Mouse (Mus musculus) CH12.LX (cell line): ENCODE data around the gene Tet1. TPM values are rescaled to one million over a fixed set of nuclear protein-coding genes. Genes with fewer than 3 reads are reported as not detected.

Experiments used
- DNase-seq: peaks from one replicate; pipeline ENCODE4 v3.0.0-alpha.2; 2013; ENCODE audit errors: extremely low read depth
- H3K27ac ChIP-seq: 2 replicates; pipeline ENCODE4 v1.5.1; 2012; ENCODE audit warnings: low read depth, mild to moderate bottlenecking, control low read depth, moderate library complexity; ENCODE audit not compliant: insufficient read depth
- H3K27me3 ChIP-seq: replicated peaks from 2 replicates; pipeline ENCODE3; 2012; ENCODE audit warnings: inconsistent platforms
- H3K36me3 ChIP-seq, 2 experiments: replicated peaks in 1 of 2; 2 replicates each; pipeline versions ENCODE3 to v1.6.1; 2012; ENCODE audit warnings: inconsistent platforms in 1 of 2, low read length in 1 of 2, mild to moderate bottlenecking in 1 of 2, mixed read lengths in 1 of 2, moderate library complexity in 1 of 2; ENCODE audit not compliant: control insufficient read depth in 1 of 2, insufficient read depth in 1 of 2
- H3K4me1 ChIP-seq, 2 experiments: 2 replicates each; pipeline ENCODE4 v1.6.1; 2012; ENCODE audit warnings: inconsistent platforms in 1 of 2, moderate library complexity in 1 of 2; ENCODE audit not compliant: insufficient read depth in 2 of 2, control insufficient read depth in 1 of 2
- H3K4me2 ChIP-seq: 2 replicates; pipeline ENCODE4 v1.6.1; 2012; ENCODE audit warnings: low read depth, mild to moderate bottlenecking, control low read depth; ENCODE audit not compliant: poor library complexity, insufficient read depth, severe bottlenecking
- H3K4me3 ChIP-seq, 3 experiments: fragments of 150-350 bp in 1 of 3; sonication (generic) in 1 of 3; replicated peaks in 1 of 3; 2 replicates each; pipeline versions ENCODE3 to v1.5.1; 2011 to 2012; ENCODE audit warnings: low read depth in 2 of 3, low read length in 2 of 3, mild to moderate bottlenecking in 2 of 3, moderate library complexity in 2 of 3, control low read depth in 1 of 3, improper control_type of control experiment in 1 of 3, inconsistent platforms in 1 of 3, mixed read lengths in 1 of 3; ENCODE audit not compliant: poor library complexity in 1 of 3
- H3K79me2 ChIP-seq: replicated peaks from 2 replicates; pipeline ENCODE4 v1.6.1; 2012; ENCODE audit warnings: mild to moderate bottlenecking, moderate library complexity; ENCODE audit not compliant: control insufficient read depth, poor library complexity, insufficient read depth, severe bottlenecking; ENCODE audit errors: extremely low read depth
- H3K9ac ChIP-seq: 2 replicates; pipeline ENCODE4 v1.6.1; 2012; ENCODE audit warnings: low read depth, mild to moderate bottlenecking, control low read depth, moderate library complexity; ENCODE audit not compliant: insufficient read depth
- H3K9me3 ChIP-seq: replicated peaks from 2 replicates; pipeline ENCODE3; 2012; ENCODE audit warnings: low read length, inconsistent platforms, mixed read lengths
- BHLHE40 ChIP-seq: IDR thresholded peaks from 2 replicates; pipeline ENCODE4 v1.6.1; 2011; ENCODE audit warnings: mild to moderate bottlenecking, low read depth, low read length, improper control_type of control experiment
- CHD1 ChIP-seq: IDR thresholded peaks from 2 replicates; pipeline ENCODE4 v1.6.1; 2012; ENCODE audit warnings: low read depth, low read length, improper control_type of control experiment, inconsistent platforms
- KAT2A ChIP-seq: IDR thresholded peaks from 2 replicates; pipeline ENCODE4 v1.6.1; 2012; ENCODE audit warnings: low read length, improper control_type of control experiment, inconsistent platforms; ENCODE audit not compliant: insufficient replicate concordance
- MAFK ChIP-seq: IDR thresholded peaks from 2 replicates; pipeline ENCODE4 v1.6.1; 2011; ENCODE audit warnings: low read length, improper control_type of control experiment; ENCODE audit not compliant: insufficient replicate concordance
- MAX ChIP-seq: IDR thresholded peaks from 2 replicates; pipeline ENCODE4 v1.6.1; 2011; ENCODE audit warnings: low read length, improper control_type of control experiment
- NELFE ChIP-seq: IDR thresholded peaks from 2 replicates; pipeline ENCODE4 v1.6.1; 2011; ENCODE audit warnings: low read depth, low read length, improper control_type of control experiment
- PAX5 ChIP-seq: IDR thresholded peaks from 2 replicates; pipeline ENCODE4 v1.6.1; 2012; ENCODE audit warnings: low read length, inconsistent platforms, mixed read lengths
- POLR2AphosphoS2 ChIP-seq: IDR thresholded peaks from 2 replicates; pipeline ENCODE4 v1.6.1; 2011; ENCODE audit warnings: low read depth, low read length, improper control_type of control experiment
- RAD21 ChIP-seq: IDR thresholded peaks from 2 replicates; pipeline ENCODE4 v1.6.1; 2011; ENCODE audit warnings: low read depth, mild to moderate bottlenecking, low read length, improper control_type of control experiment, moderate library complexity
- SMC3 ChIP-seq: IDR thresholded peaks from 2 replicates; pipeline ENCODE4 v1.6.1; 2011; ENCODE audit warnings: low read depth, low read length, improper control_type of control experiment
- USF1 ChIP-seq: IDR thresholded peaks from 2 replicates; pipeline ENCODE4 v1.6.1; 2014; ENCODE audit warnings: low read depth, mild to moderate bottlenecking, inconsistent platforms, low read length, improper control_type of control experiment
- dilution Hi-C: fragments of 300-500 bp; cut with MboI; formaldehyde crosslinking; loops from 2 replicates; pipeline ENCODE4 v1.14.3; 2020; ENCODE audit warnings: low sequenced_read_pairs; ENCODE audit not compliant: extremely low pct_unique_long_range_greater_than_20kb, extremely low pct_ligation_motif_present
- in situ Hi-C: fragments of 300-500 bp; cut with MboI; formaldehyde crosslinking; loops from 3 replicates; pipeline ENCODE4 v1.14.3; 2019; ENCODE audit warnings: low sequenced_read_pairs, low pct_ligation_motif_present, low pct_unique_long_range_greater_than_20kb, mixed read lengths
- polyA plus RNA-seq: library from polyadenylated mRNA; unstranded; fragments of >175 nt; gene quantifications from 2 replicates; pipeline ENCODE4 v1.2.1, GENCODE M21; 2012; ENCODE audit warnings: low read depth; ENCODE audit not compliant: insufficient read length
- total RNA-seq, 2 experiments: library from RNA; depleted of rRNA; stranded (reverse); fragments of 300-350 nt in 1 of 2; fragments of >200 nt in 1 of 2; gene quantifications; 2 replicates each; pipeline ENCODE4 v1.2.3; 2012 to 2014

Gene Tet1
- total and polyA plus RNA-seq, 3 experiments = 0.23 to 0.55 (median 0.34) TPM

GRCm38 (mm10) chr10:62851578-62851977 is 57.2 kb downstream of the Tet1 start:
- dilution Hi-C loops = no loop called here
- Histone ChIP-seq H3K9me3 (no peaks in the 10 kb centered on the region), H3K4me2 (no peak overlapping the region), H3K27ac (no peak overlapping the region), H3K27me3 (no peaks in the 10 kb centered on the region), H3K4me3 (no peak overlapping the region), H3K79me2 (no peaks in the 10 kb centered on the region), H3K36me3 (no peaks in the 10 kb centered on the region), H3K9ac (no peak overlapping the region), H3K4me1 (peaks cover 2 to 13% of the 10 kb centered on the region in 2 experiments; a peak in 3 of 4 replicates)
- 0 out of 2 replicates have a peak, but pooled peaks have one; percentile 17 for TF ChIP-seq BHLHE40
- TF ChIP-seq MAX = no peak
- no peak for TF ChIP-seq USF1
- in situ Hi-C loops = no loop called here
- DNase-seq = no peak

- in situ Hi-C loops = no loop called here
- Histone ChIP-seq H3K27me3 (no peaks in the 10 kb centered on the region), H3K36me3 (no peaks in the 10 kb centered on the region), H3K9ac (no peak overlapping the region), H3K79me2 (no peaks in the 10 kb centered on the region), H3K4me3 (no peak overlapping the region), H3K4me2 (no peak overlapping the region), H3K9me3 (no peaks in the 10 kb centered on the region), H3K4me1 (peaks cover 2 to 13% of the 10 kb centered on the region in 2 experiments; a peak in 3 of 4 replicates), H3K27ac (no peak overlapping the region)
- DNase-seq = no peak
- TF ChIP-seq MAFK (peak; percentile 26; the same call in 1 of the 2 replicates), NELFE (no peak), SMC3 (no peak)
- dilution Hi-C loops = no loop called here
These were observed 57.8 kb downstream of the Tet1 start for GRCm38 (mm10) chr10:62851025-62851424.

GRCm38 (mm10) chr10:62848783-62849182 is 60.0 kb downstream of the Tet1 start:
- TF ChIP-seq POLR2AphosphoS2 = no peak
- TF ChIP-seq PAX5 = no peak
- TF ChIP-seq CHD1 = no peak
- TF ChIP-seq KAT2A = no peak
- no peak for TF ChIP-seq RAD21
- TF ChIP-seq, all 38 proteins: peak for 0
- no peak overlapping the region for H3K4me2 ChIP-seq

More at GRCm38 (mm10) chr10:62848783-62849182, 60.0 kb downstream of the Tet1 start:
- H3K36me3 ChIP-seq = no peaks in the 10 kb centered on the region
- H3K79me2 ChIP-seq = no peaks in the 10 kb centered on the region
- dilution Hi-C loops = no loop called here
- no peaks in the 10 kb centered on the region for H3K27me3 ChIP-seq
- DNase-seq = no peak
- no peak overlapping the region for H3K27ac ChIP-seq
- in situ Hi-C loops = no loop called here
- H3K4me3 ChIP-seq = no peak overlapping the region
- H3K9me3 ChIP-seq = no peaks in the 10 kb centered on the region
- peaks cover 2 to 13% of the 10 kb centered on the region in 2 experiments; a peak in 3 of 4 replicates for H3K4me1 ChIP-seq
- no peak overlapping the region for H3K9ac ChIP-seq
